In the genomic region with DNA sequence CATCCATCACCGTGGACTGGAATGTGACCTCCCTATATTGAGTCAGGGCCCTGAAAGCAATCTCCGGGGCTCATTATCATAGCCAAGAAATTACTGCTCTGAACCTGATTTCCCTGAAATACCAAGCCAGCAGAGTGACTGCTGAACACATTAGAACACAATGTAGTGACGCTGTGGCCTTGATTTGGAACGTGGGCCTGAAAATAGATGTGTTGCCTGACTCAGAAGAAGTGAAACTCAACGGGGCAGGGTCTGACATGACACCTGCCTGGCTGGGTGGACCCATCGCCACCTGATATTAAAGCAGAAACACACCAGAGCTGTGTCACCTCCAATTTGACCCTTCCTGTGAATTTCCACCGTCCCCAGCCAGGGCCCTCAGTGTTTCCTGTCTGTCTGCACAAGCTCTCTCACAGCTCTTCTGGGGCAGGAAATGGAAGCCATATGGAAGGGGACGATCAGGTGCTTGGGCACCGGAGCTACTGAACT, we compare ENCODE assay signal across 9 mouse cellular contexts. TPM values are rescaled to one million over a fixed set of nuclear protein-coding genes. Genes with fewer than 3 reads are reported as not detected.
DNase-seq lines count a peak whose midpoint lies in the region; ATAC-seq and TF ChIP-seq lines count a peak whose summit lies in the region.
"Had no signal": no experiment of that assay in that cellular context is flagged by ENCODE, and none has a peak within 500 bp of the region (broad histone marks: within the 10 kb centered on the region; RNA-seq: fewer than 3 reads in every experiment).

No protein-coding gene starts in this region.

- no peaks in the 10 kb centered on the region for H3K9me3 ChIP-seq in embryonic facial prominence, embryonic 12.5 days
- H3K9me3 ChIP-seq in hindbrain, embryonic 14.5 days (ENCODE audit: control insufficient read depth, low read length) = no peaks in the 10 kb centered on the region
- H3K9me3 ChIP-seq: G1E had no signal

- peak overlapping the region; percentile 43; the same call in 1 of the 2 replicates for H3K27ac ChIP-seq in kidney, adult 2 months (ENCODE audit: insufficient read depth, low read depth, low read length)
- peak overlapping the region; percentile 69 for H3K27ac ChIP-seq in embryonic facial prominence, embryonic 12.5 days
- H3K27ac ChIP-seq in hindbrain, embryonic 14.5 days = peak overlapping the region; percentile 63; the same call in 1 of the 2 replicates

- DNase-seq in kidney, adult 2 months = no peak
- no peak for DNase-seq in kidney, adult 9 months
- no peak for DNase-seq in hindbrain, embryonic 14.5 days (ENCODE audit: low spot score)
- peak; percentile 32 for DNase-seq in lung, postnatal 36 days
- DNase-seq in layer of hippocampus, adult 11-12 months (ENCODE audit: low spot score) = no peak
- DNase-seq in thymus, postnatal 25 days = no peak
- DNase-seq in thymus, postnatal 10 days (ENCODE audit: low spot score in 2 of 2) = no peak

- no peaks in the 10 kb centered on the region for H3K27me3 ChIP-seq in kidney, adult 2 months (replicated peaks; ENCODE audit: control insufficient read depth, insufficient read depth, low read length)
- H3K27me3 ChIP-seq in embryonic facial prominence, embryonic 12.5 days = no peaks in the 10 kb centered on the region
- H3K27me3 ChIP-seq in hindbrain, embryonic 14.5 days (ENCODE audit: control insufficient read depth, insufficient read depth, low read length) = no peaks in the 10 kb centered on the region

- 0 out of 2 replicates have a peak overlapping the region, but pooled peaks have one; percentile 5 for H3K4me2 ChIP-seq in embryonic facial prominence, embryonic 12.5 days (replicated peaks)
- no peak overlapping the region for H3K4me2 ChIP-seq in hindbrain, embryonic 14.5 days (replicated peaks)

- no peak overlapping the region for H3K4me3 ChIP-seq in kidney, adult 2 months (ENCODE audit: insufficient read depth, low read depth, low read length)
- H3K4me3 ChIP-seq in embryonic facial prominence, embryonic 12.5 days = no peak overlapping the region
- no peak overlapping the region for H3K4me3 ChIP-seq in hindbrain, embryonic 14.5 days (replicated peaks; ENCODE audit: low read length)

- no peak for ATAC-seq in embryonic facial prominence, embryonic 12.5 days (ENCODE audit: insufficient number of reproducible peaks, insufficient read depth, low FRiP score, low TSS enrichment)
- no peak for ATAC-seq in hindbrain, embryonic 14.5 days (ENCODE audit: low FRiP score)

- WGBS in kidney, adult 2 months = 30% methylated on average over 9 of the region's 9 CpGs
- WGBS in embryonic facial prominence, embryonic 12.5 days = 11% methylated on average over 9 of the region's 9 CpGs
- 26% methylated on average over 9 of the region's 9 CpGs for WGBS in hindbrain, embryonic 14.5 days

- TF ChIP-seq CTCF in kidney, adult 2 months (conservative IDR thresholded peaks at IDR 0.05; ENCODE audit: insufficient read depth, insufficient read length, low read depth, low read length) = no peak

- no peak overlapping the region for H3K9ac ChIP-seq in embryonic facial prominence, embryonic 12.5 days
- H3K9ac ChIP-seq in hindbrain, embryonic 14.5 days = no peak overlapping the region

- peaks cover 23% of the 10 kb centered on the region; the same call in 1 of the 2 replicates for H3K4me1 ChIP-seq in kidney, adult 2 months (ENCODE audit: control insufficient read depth, insufficient read depth, low read length)
- peaks cover 60% of the 10 kb centered on the region for H3K4me1 ChIP-seq in embryonic facial prominence, embryonic 12.5 days
- H3K4me1 ChIP-seq in hindbrain, embryonic 14.5 days (replicated peaks; ENCODE audit: control insufficient read depth, insufficient read depth, low read length) = peaks cover 33% of the 10 kb centered on the region

- no peaks in the 10 kb centered on the region for H3K36me3 ChIP-seq in kidney, adult 2 months (ENCODE audit: control insufficient read depth, insufficient read depth, low read length)
- peaks cover 11% of the 10 kb centered on the region; the same call in 1 of the 2 replicates for H3K36me3 ChIP-seq in embryonic facial prominence, embryonic 12.5 days
- H3K36me3 ChIP-seq in hindbrain, embryonic 14.5 days (replicated peaks; ENCODE audit: control insufficient read depth, insufficient read depth) = 0 out of 2 replicates have a peak, but pooled peaks cover 9% of the 10 kb centered on the region

- no peak for TF ChIP-seq POLR2A in kidney, adult 2 months (IDR thresholded peaks at IDR 0.05; ENCODE audit: low read depth, low read length)

RNA-seq across cellular contexts. Expression of a gene that starts 13.0 kb away (rescaled TPM):
- 7.1 and 8.5 TPM in 2 replicates for polyA plus RNA-seq in kidney, adult 2 months (2012; rRNA removed)
- 4.3 and 6.0 TPM in 2 replicates for polyA plus RNA-seq in embryonic facial prominence, embryonic 12.5 days (2016; fragmentation: Nextera tagmentation; extraction: Ambion mirVana)
- 4.1 and 5.1 TPM in 2 replicates for polyA plus RNA-seq in hindbrain, embryonic 14.5 days (2014; fragmentation: Nextera tagmentation; extraction: Ambion mirVana)

RNA-seq across cellular contexts. Expression of a gene that starts 26.8 kb away (rescaled TPM):
- 18.6 and 22.9 TPM in 2 replicates for polyA plus RNA-seq in kidney, adult 2 months (2012; rRNA removed)
- polyA plus RNA-seq in embryonic facial prominence, embryonic 12.5 days (2016; fragmentation: Nextera tagmentation; extraction: Ambion mirVana) = 108 and 116 TPM in 2 replicates
- 56.3 and 56.7 TPM in 2 replicates for polyA plus RNA-seq in hindbrain, embryonic 14.5 days (2014; fragmentation: Nextera tagmentation; extraction: Ambion mirVana)

RNA-seq across cellular contexts. Expression of a gene that starts 51.2 kb away (rescaled TPM):
- 28.4 and 40.6 TPM in 2 replicates for polyA plus RNA-seq in kidney, adult 2 months (2012; rRNA removed)
- 1.3 and 1.7 TPM in 2 replicates for polyA plus RNA-seq in embryonic facial prominence, embryonic 12.5 days (2016; fragmentation: Nextera tagmentation; extraction: Ambion mirVana)
- polyA plus RNA-seq in hindbrain, embryonic 14.5 days (2014; fragmentation: Nextera tagmentation; extraction: Ambion mirVana) = 3.4 and 4.2 TPM in 2 replicates
- polyA plus RNA-seq: G1E had no signal
